Mouse (Mus musculus) neural tube, embryonic 14.5 days (tissue): ENCODE results near the gene Ccdc158. TPM values are rescaled to one million over a fixed set of nuclear protein-coding genes. Genes with fewer than 3 reads are reported as not detected.
A peak's percentile ranks its signal among the peaks of the same experiment; 100 is the strongest.

Experiments used
- ATAC-seq: fragments of 200-750 bp; cut with Nextera tagmentation; 2 replicates; pipeline ENCODE4 v1.8.0; 2017; ENCODE audit warnings: low read depth, mild to moderate bottlenecking, moderate TSS enrichment, moderate library complexity
- H3K27ac ChIP-seq: fragments of 300-500 bp; sonication (generic); 2 replicates; pipeline ENCODE4 v1.5.1; 2014; ENCODE audit warnings: low read depth, mild to moderate bottlenecking, control low read depth, low read length, moderate library complexity, mixed read lengths
- H3K27me3 ChIP-seq: fragments of 300-500 bp; sonication (generic); 2 replicates; pipeline ENCODE4 v1.6.1; 2014; ENCODE audit warnings: low read length; ENCODE audit not compliant: control insufficient read depth, insufficient read depth
- H3K36me3 ChIP-seq: fragments of 300-500 bp; sonication (generic); 2 replicates; pipeline ENCODE4 v1.6.1; 2014; ENCODE audit warnings: low read length, mixed read lengths; ENCODE audit not compliant: control insufficient read depth, insufficient read depth
- H3K4me1 ChIP-seq: fragments of 300-500 bp; sonication (generic); 2 replicates; pipeline ENCODE4 v1.6.1; 2014; ENCODE audit warnings: low read length; ENCODE audit not compliant: control insufficient read depth, insufficient read depth
- H3K4me2 ChIP-seq: fragments of 300-500 bp; sonication (generic); 2 replicates; pipeline ENCODE4 v1.6.1; 2014; ENCODE audit warnings: mild to moderate bottlenecking, low read depth, low read length, control low read depth
- H3K4me3 ChIP-seq: fragments of 300-500 bp; sonication (generic); 2 replicates; pipeline ENCODE4 v1.5.1; 2014; ENCODE audit warnings: low read depth, low read length, control low read depth, mixed read lengths
- H3K9ac ChIP-seq: fragments of 300-500 bp; sonication (generic); replicated peaks from 2 replicates; pipeline ENCODE4 v1.6.1; 2014; ENCODE audit warnings: low read depth, mild to moderate bottlenecking, control low read depth, low read length, mixed read lengths
- H3K9me3 ChIP-seq: fragments of 300-500 bp; sonication (generic); 2 replicates; pipeline ENCODE4 v1.6.1; 2016; ENCODE audit warnings: low read length; ENCODE audit not compliant: control insufficient read depth
- WGBS: fragments of 180-500 bp; shearing (Covaris S2); extraction: QIAGEN DNeasy Blood & Tissue Kit; methylation state at CpG from one replicate; pipeline ENCODE4 v1.1.7; 2014; 5-methylcytosine and 5-hydroxymethylcytosine counted together
- polyA plus RNA-seq: library from polyadenylated mRNA; unstranded; fragments of >200 nt; fragmentation: Nextera tagmentation; extraction: Ambion mirVana; gene quantifications from 2 replicates; pipeline ENCODE4 v1.2.1, GENCODE M21; 2014

Ccdc158 gene
- polyA plus RNA-seq, 1 experiment from 2014 or later, result 0.80 TPM

GRCm38 (mm10) chr5:92693744-92694143 lies 18.7 kb upstream of the Ccdc158 start:
- Histone ChIP-seq H3K27me3 (no peaks in the 10 kb centered on the region), H3K9ac (no peak overlapping the region), H3K4me3 (no peak overlapping the region), H3K9me3 (no peaks in the 10 kb centered on the region), H3K27ac (no peak overlapping the region), H3K4me1 (peaks cover 3% of the 10 kb centered on the region; the same call in 1 of the 2 replicates), H3K4me2 (no peak overlapping the region), H3K36me3 (no peaks in the 10 kb centered on the region)
- no peak for ATAC-seq
- 88% methylated on average over 3 of the region's 3 CpGs for WGBS

GRCm38 (mm10) chr5:92692206-92693007 lies 17.3 kb upstream of the Ccdc158 start:
- Histone ChIP-seq H3K4me2 (no peak overlapping the region), H3K4me1 (no peaks in the 10 kb centered on the region), H3K4me3 (no peak overlapping the region), H3K27ac (no peak overlapping the region), H3K36me3 (no peaks in the 10 kb centered on the region), H3K27me3 (no peaks in the 10 kb centered on the region), H3K9ac (no peak overlapping the region), H3K9me3 (no peaks in the 10 kb centered on the region)
- ATAC-seq, result no peak
- WGBS, result 61% methylated on average over 16 of the region's 16 CpGs

GRCm38 (mm10) chr5:92688569-92688968 lies 13.5 kb upstream of the Ccdc158 start:
- H3K27ac ChIP-seq, result no peak overlapping the region
- no peak overlapping the region for H3K4me2 ChIP-seq
- no peak for ATAC-seq
- H3K9ac ChIP-seq, result no peak overlapping the region
- H3K9me3 ChIP-seq, result no peaks in the 10 kb centered on the region
- no peaks in the 10 kb centered on the region for H3K36me3 ChIP-seq
- 0 out of 2 replicates have a peak, but pooled peaks cover under 1% of the 10 kb centered on the region for H3K4me1 ChIP-seq
- H3K27me3 ChIP-seq, result no peaks in the 10 kb centered on the region
- no peak overlapping the region for H3K4me3 ChIP-seq
- 78% methylated on average over 9 of the region's 9 CpGs for WGBS

- Histone ChIP-seq H3K9ac (no peak overlapping the region), H3K4me2 (no peak overlapping the region), H3K27ac (no peak overlapping the region), H3K9me3 (no peaks in the 10 kb centered on the region), H3K27me3 (no peaks in the 10 kb centered on the region), H3K36me3 (no peaks in the 10 kb centered on the region), H3K4me3 (no peak overlapping the region), H3K4me1 (peaks cover 4% of the 10 kb centered on the region; the same call in 1 of the 2 replicates)
- ATAC-seq, result no peak
- 87% methylated on average over 5 of the region's 5 CpGs for WGBS
Measured at GRCm38 (mm10) chr5:92688124-92688523, 13.1 kb upstream of the Ccdc158 start.

- H3K27ac ChIP-seq, result no peak overlapping the region
- H3K27me3 ChIP-seq, result peaks cover 4% of the 10 kb centered on the region; the same call in 1 of the 2 replicates
- no peak for ATAC-seq
- no peaks in the 10 kb centered on the region for H3K9me3 ChIP-seq
- H3K4me1 ChIP-seq, result peaks cover 6% of the 10 kb centered on the region; the same call in 1 of the 2 replicates
- no peak overlapping the region for H3K9ac ChIP-seq
- WGBS, result 89% methylated on average over 16 of the region's 16 CpGs
- no peak overlapping the region for H3K4me3 ChIP-seq
- H3K36me3 ChIP-seq, result no peaks in the 10 kb centered on the region
- no peak overlapping the region for H3K4me2 ChIP-seq
Measured at GRCm38 (mm10) chr5:92684715-92685460, 9.8 kb upstream of the Ccdc158 start.

GRCm38 (mm10) chr5:92683871-92684475 lies 8.9 kb upstream of the Ccdc158 start:
- Histone ChIP-seq H3K4me1 (peaks cover 6% of the 10 kb centered on the region; the same call in 1 of the 2 replicates), H3K4me3 (peak overlapping the region; percentile 48), H3K4me2 (peak overlapping the region; percentile 97), H3K27me3 (peaks cover 4% of the 10 kb centered on the region; the same call in 1 of the 2 replicates), H3K9ac (no peak overlapping the region), H3K9me3 (no peaks in the 10 kb centered on the region), H3K27ac (no peak overlapping the region), H3K36me3 (no peaks in the 10 kb centered on the region)
- 18% methylated on average over 9 of the region's 9 CpGs for WGBS
- no peak for ATAC-seq

- Histone ChIP-seq H3K27ac (peak within 1 kb of the TSS; percentile 22; the same call in 1 of the 2 replicates), H3K4me2 (peak within 1 kb of the TSS; percentile 97), H3K9ac (peak within 1 kb of the TSS; percentile 46), H3K36me3 (no peaks in the 10 kb centered on the region), H3K27me3 (peaks cover 4% of the 10 kb centered on the region; the same call in 1 of the 2 replicates), H3K4me1 (peaks cover 6% of the 10 kb centered on the region; the same call in 1 of the 2 replicates), H3K4me3 (peak within 1 kb of the TSS; percentile 48), H3K9me3 (no peaks in the 10 kb centered on the region)
- under 1% methylated on average over 26 of the region's 26 CpGs for WGBS
- ATAC-seq, result peak; percentile 28
Measured at GRCm38 (mm10) chr5:92683351-92683807, 8.3 kb upstream of the Ccdc158 start, which contains the start of gene Shroom3. Gene Shroom3 (plus strand): TSS chr5:92683435.

- peak; percentile 6; the same call in 1 of the 2 replicates for ATAC-seq
- peak overlapping the region; percentile 97 for H3K4me2 ChIP-seq
- no peaks in the 10 kb centered on the region for H3K9me3 ChIP-seq
- H3K36me3 ChIP-seq, result no peaks in the 10 kb centered on the region
- peak overlapping the region; percentile 22; the same call in 1 of the 2 replicates for H3K27ac ChIP-seq
- peaks cover 4% of the 10 kb centered on the region; the same call in 1 of the 2 replicates for H3K27me3 ChIP-seq
- peak overlapping the region; percentile 46 for H3K9ac ChIP-seq
- peaks cover 6% of the 10 kb centered on the region; the same call in 1 of the 2 replicates for H3K4me1 ChIP-seq
- 1% methylated on average over 39 of the region's 39 CpGs for WGBS
- H3K4me3 ChIP-seq, result peak overlapping the region; percentile 48
Measured at GRCm38 (mm10) chr5:92682621-92683348, 7.7 kb upstream of the Ccdc158 start.
